Mouse (Mus musculus): ENCODE measurements around the gene Cdc42se1. TPM values are rescaled to one million over a fixed set of nuclear protein-coding genes. Genes with fewer than 3 reads are reported as not detected.

Cdc42se1 gene
- polyA plus RNA-seq (2016; fragmentation: Nextera tagmentation; extraction: Ambion mirVana) = 99.6 and 111 TPM in 2 replicates

GRCm38 (mm10) chr3:95228148-95228893, at the start of gene Cdc42se1:
Gene Cdc42se1 (plus strand): TSS chr3:95228732.
- Histone ChIP-seq H3K27me3 (ENCODE audit: insufficient read depth, poor library complexity, severe bottlenecking) (no peaks in the 10 kb centered on the region), H3K27ac (peak within 1 kb of the TSS; percentile 98), H3K4me1 (replicated peaks) (peaks cover 62% of the 10 kb centered on the region), H3K9me3 (no peaks in the 10 kb centered on the region), H3K4me3 (peak within 1 kb of the TSS; percentile 98), H3K36me3 (peaks cover 54% of the 10 kb centered on the region)
- under 1% methylated on average over 64 of the region's 64 CpGs for WGBS
- peak; percentile 91 for DNase-seq (ENCODE audit: low spot score)

- H3K4me1 ChIP-seq (replicated peaks) = peaks cover 3% of the 10 kb centered on the region
These were observed 49.6 kb upstream of the Cdc42se1 start for GRCm38 (mm10) chr3:95178948-95179347.

GRCm38 (mm10) chr3:95179890-95180289, 48.6 kb upstream of the Cdc42se1 start:
- H3K27me3 ChIP-seq (ENCODE audit: insufficient read depth, poor library complexity, severe bottlenecking) = peaks cover 7% of the 10 kb centered on the region
- no peaks in the 10 kb centered on the region for H3K9me3 ChIP-seq
- H3K36me3 ChIP-seq = peaks cover 33% of the 10 kb centered on the region
- no peak overlapping the region for H3K27ac ChIP-seq
- DNase-seq (ENCODE audit: low spot score) = no peak
- H3K4me3 ChIP-seq = no peak overlapping the region
- 77% methylated on average over 3 of the region's 3 CpGs for WGBS
- H3K4me1 ChIP-seq (replicated peaks) = no peaks in the 10 kb centered on the region

More at GRCm38 (mm10) chr3:95178948-95179347, 49.6 kb upstream of the Cdc42se1 start:
- no peak overlapping the region for H3K4me3 ChIP-seq
- no peak overlapping the region for H3K27ac ChIP-seq
- 87% methylated on average over 5 of the region's 5 CpGs for WGBS
- H3K9me3 ChIP-seq = no peaks in the 10 kb centered on the region
- DNase-seq (ENCODE audit: low spot score) = no peak
- peaks cover 24% of the 10 kb centered on the region for H3K36me3 ChIP-seq
- H3K27me3 ChIP-seq (ENCODE audit: insufficient read depth, poor library complexity, severe bottlenecking) = peaks cover 15% of the 10 kb centered on the region

DNA sequence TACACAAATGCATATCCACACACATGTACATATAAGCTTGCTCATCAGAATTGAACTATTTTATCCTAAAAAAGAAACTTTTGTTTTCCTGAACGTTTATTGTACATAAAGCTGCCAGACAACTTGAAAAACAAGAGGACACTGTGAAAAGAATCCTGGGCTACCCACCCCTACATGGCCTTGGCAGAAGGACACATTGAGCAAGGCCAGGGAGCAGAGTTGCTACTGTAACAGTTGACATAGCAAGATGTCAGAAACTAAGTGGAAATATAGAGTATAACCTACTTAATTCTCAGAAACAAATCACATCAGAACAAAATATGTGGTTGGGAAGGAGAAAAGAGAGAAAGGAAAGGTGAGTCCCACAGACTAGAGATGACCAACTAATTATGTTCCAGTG, 46.7 kb upstream of the Cdc42se1 start:
- no peaks in the 10 kb centered on the region for H3K27me3 ChIP-seq (ENCODE audit: insufficient read depth, poor library complexity, severe bottlenecking)
- H3K36me3 ChIP-seq = peaks cover 53% of the 10 kb centered on the region
- DNase-seq (ENCODE audit: low spot score) = no peak
- no peaks in the 10 kb centered on the region for H3K9me3 ChIP-seq
- H3K4me1 ChIP-seq (replicated peaks) = no peaks in the 10 kb centered on the region
- H3K27ac ChIP-seq = no peak overlapping the region
- H3K4me3 ChIP-seq = no peak overlapping the region
- 80% methylated on average over 1 of the region's 1 CpGs for WGBS

DNA sequence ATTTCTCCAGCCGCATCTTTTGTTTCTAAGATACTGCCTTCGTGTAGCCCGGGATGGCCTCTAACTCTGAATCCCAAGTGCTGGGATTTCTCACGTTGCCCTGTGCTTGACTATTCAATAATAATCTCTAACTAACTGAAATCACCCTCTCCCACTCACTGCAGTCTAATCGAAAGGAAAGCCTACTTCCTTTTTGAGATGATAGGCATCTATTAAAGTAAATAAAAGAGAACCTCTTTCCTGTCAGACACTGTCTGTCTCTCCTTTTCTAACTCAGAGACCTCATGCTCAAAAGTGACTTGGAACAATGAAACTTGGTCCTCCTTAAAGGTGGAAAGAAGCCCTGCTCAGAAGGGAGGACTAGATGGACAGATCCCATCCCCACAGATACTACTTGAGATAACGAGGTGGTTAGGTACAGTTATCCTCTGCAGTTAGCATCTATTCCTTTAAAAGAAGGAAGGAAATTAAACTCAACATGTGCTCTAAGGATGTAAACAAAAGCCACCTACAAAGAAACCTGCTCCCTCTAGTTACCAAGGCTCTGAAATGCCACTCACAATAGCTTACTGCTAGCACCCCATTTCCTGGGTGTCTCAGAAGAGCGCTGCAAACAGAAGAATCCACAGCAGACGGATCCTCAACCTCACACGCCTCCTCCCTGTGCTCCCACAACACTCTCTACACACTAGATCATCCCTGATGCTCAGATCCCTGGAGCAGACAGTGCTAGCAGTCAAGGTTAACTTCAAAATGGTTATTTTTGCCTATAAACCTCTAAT, 43.5 kb upstream of the Cdc42se1 start:
- Histone ChIP-seq H3K36me3 (peaks cover 84% of the 10 kb centered on the region), H3K4me3 (no peak overlapping the region), H3K4me1 (replicated peaks) (no peaks in the 10 kb centered on the region), H3K9me3 (no peaks in the 10 kb centered on the region), H3K27me3 (ENCODE audit: insufficient read depth, poor library complexity, severe bottlenecking) (no peaks in the 10 kb centered on the region), H3K27ac (no peak overlapping the region)
- no peak for DNase-seq (ENCODE audit: low spot score)
- WGBS = 91% methylated on average over 9 of the region's 9 CpGs

- no peak for DNase-seq (ENCODE audit: low spot score)
- no peak overlapping the region for H3K27ac ChIP-seq
- WGBS = 86% methylated on average over 2 of the region's 2 CpGs
These were observed 42.4 kb upstream of the Cdc42se1 start for GRCm38 (mm10) chr3:95186100-95186499.

DNA sequence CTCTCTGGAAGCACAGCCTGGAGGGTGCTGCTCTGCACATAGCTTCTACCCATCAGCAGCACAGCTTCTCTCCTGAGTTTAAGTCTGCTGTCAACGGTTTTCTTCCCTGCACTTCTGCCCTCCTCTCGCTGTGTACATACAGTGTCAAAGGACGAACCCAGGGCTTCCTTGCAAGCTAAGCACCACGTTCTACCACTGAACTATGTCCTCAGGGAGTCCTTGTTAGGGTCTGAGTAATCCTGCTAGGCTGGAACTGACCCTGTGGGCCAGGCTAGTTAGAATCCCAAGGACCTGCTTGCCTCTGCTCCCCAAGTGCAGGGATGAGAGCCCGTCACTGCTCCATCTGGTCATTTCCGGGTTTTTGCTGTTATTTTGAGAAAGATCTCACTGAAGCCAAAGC, 41.6 kb upstream of the Cdc42se1 start:
- no peak for DNase-seq (ENCODE audit: low spot score)
- no peaks in the 10 kb centered on the region for H3K4me1 ChIP-seq (replicated peaks)
- H3K27me3 ChIP-seq (ENCODE audit: insufficient read depth, poor library complexity, severe bottlenecking) = no peaks in the 10 kb centered on the region
- H3K36me3 ChIP-seq = peaks cover 92% of the 10 kb centered on the region
- 90% methylated on average over 6 of the region's 6 CpGs for WGBS
- no peaks in the 10 kb centered on the region for H3K9me3 ChIP-seq
- no peak overlapping the region for H3K4me3 ChIP-seq
- no peak overlapping the region for H3K27ac ChIP-seq

More at GRCm38 (mm10) chr3:95186100-95186499, 42.4 kb upstream of the Cdc42se1 start:
- H3K4me1 ChIP-seq (replicated peaks) = no peaks in the 10 kb centered on the region
- no peaks in the 10 kb centered on the region for H3K9me3 ChIP-seq
- H3K27me3 ChIP-seq (ENCODE audit: insufficient read depth, poor library complexity, severe bottlenecking) = no peaks in the 10 kb centered on the region
- H3K4me3 ChIP-seq = no peak overlapping the region
- H3K36me3 ChIP-seq = peaks cover 93% of the 10 kb centered on the region

DNA sequence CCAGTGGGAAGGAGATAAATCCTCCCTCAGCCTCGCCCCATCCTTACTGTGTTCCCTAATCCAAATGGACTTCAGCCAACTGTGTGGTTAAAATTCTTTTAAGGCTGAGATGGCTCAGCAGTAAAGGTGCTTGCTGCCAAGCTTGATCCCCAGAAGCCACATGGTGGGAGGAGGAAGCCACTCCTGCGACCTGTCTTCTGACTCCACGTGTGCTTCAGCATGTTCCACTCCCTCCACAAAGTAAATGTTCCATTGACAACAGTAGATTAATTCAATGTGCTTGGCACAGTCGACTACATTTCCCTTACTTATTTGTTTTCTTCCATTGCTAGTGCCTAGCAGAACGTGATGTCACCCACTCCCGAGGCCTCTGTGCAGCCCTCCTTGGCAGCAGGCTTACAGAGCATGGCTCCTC, 33.8 kb upstream of the Cdc42se1 start:
- WGBS = 91% methylated on average over 6 of the region's 6 CpGs
- Histone ChIP-seq H3K9me3 (no peaks in the 10 kb centered on the region), H3K4me3 (no peak overlapping the region), H3K36me3 (peaks cover 92% of the 10 kb centered on the region), H3K27ac (no peak overlapping the region), H3K4me1 (replicated peaks) (no peaks in the 10 kb centered on the region), H3K27me3 (ENCODE audit: insufficient read depth, poor library complexity, severe bottlenecking) (no peaks in the 10 kb centered on the region)
- no peak for DNase-seq (ENCODE audit: low spot score)

DNA sequence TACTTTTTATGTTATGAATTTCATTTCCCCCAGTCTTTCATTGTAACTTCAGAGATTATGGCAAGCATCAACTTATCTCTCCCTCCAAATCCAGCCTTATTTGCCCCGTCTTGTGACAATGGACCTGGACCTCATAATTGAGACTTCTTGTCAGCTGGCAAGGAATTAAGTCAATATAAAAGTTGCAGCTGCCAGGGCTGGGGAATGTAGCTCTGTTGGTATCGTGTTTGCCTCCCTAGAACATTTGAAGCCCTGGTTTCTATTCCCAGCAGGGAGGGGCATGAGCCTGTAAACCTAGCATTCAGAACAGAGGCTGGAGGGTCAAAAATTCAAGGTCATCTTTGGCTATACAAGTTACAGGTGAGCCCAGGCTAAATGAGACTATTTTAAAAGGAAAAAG, 32.8 kb upstream of the Cdc42se1 start:
- Histone ChIP-seq H3K27me3 (ENCODE audit: insufficient read depth, poor library complexity, severe bottlenecking) (no peaks in the 10 kb centered on the region), H3K9me3 (no peaks in the 10 kb centered on the region), H3K4me3 (no peak overlapping the region), H3K27ac (no peak overlapping the region), H3K36me3 (peaks cover 90% of the 10 kb centered on the region), H3K4me1 (replicated peaks) (no peaks in the 10 kb centered on the region)
- WGBS = 92% methylated on average over 2 of the region's 2 CpGs
- DNase-seq (ENCODE audit: low spot score) = no peak

DNA sequence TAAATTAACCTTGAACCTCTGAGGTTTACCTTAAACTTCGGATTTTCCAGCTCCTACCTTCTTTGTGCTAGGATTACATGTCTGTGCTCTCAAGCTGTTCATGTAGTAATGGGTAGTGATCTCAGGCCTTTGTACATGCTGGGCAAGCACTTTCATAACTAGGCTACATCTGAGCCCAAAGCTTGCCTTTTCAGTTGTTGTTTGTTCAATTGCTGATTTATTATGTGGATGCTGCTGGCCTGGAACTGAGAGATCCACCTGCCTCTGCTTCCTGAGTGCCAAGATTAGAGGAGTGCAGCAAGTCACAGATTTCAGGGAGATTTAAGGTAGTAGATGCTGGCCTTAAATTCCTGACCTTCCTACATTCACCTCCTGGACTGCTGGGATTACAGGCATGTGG, 29.4 kb upstream of the Cdc42se1 start:
- Histone ChIP-seq H3K36me3 (peaks cover 96% of the 10 kb centered on the region), H3K27me3 (ENCODE audit: insufficient read depth, poor library complexity, severe bottlenecking) (no peaks in the 10 kb centered on the region), H3K27ac (no peak overlapping the region), H3K4me1 (replicated peaks) (no peaks in the 10 kb centered on the region), H3K4me3 (no peak overlapping the region), H3K9me3 (no peaks in the 10 kb centered on the region)
- 80% methylated on average over 1 of the region's 1 CpGs for WGBS
- no peak for DNase-seq (ENCODE audit: low spot score)

- 86% methylated on average over 7 of the region's 7 CpGs for WGBS
- no peaks in the 10 kb centered on the region for H3K27me3 ChIP-seq (ENCODE audit: insufficient read depth, poor library complexity, severe bottlenecking)
- DNase-seq (ENCODE audit: low spot score) = no peak
- no peak overlapping the region for H3K4me3 ChIP-seq
- H3K9me3 ChIP-seq = no peaks in the 10 kb centered on the region
- no peaks in the 10 kb centered on the region for H3K4me1 ChIP-seq (replicated peaks)
- no peak overlapping the region for H3K27ac ChIP-seq
- peaks cover 96% of the 10 kb centered on the region for H3K36me3 ChIP-seq
These were observed 28.4 kb upstream of the Cdc42se1 start for GRCm38 (mm10) chr3:95200132-95200531.

DNA sequence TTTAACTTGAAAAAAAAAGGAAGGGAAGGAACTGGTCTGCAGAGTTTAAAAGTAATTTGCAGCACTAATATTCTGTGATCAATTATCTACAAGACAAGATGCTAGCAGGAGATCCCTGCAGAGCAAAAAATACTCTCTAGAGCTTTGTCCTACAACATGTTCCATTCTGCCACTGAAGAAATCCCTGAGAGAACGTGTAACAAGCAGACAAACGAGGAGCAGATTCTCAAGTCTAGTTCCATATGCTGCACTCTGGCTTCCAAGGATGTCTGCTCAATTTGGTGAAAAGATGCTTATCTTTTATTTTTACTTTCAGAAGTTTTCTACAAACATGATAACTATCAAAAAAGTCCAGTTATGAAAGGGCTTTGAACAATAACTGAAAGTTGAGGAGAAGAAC, 28.0 kb upstream of the Cdc42se1 start:
- Histone ChIP-seq H3K4me1 (replicated peaks) (no peaks in the 10 kb centered on the region), H3K4me3 (no peak overlapping the region), H3K36me3 (peaks cover 96% of the 10 kb centered on the region), H3K27ac (no peak overlapping the region), H3K27me3 (ENCODE audit: insufficient read depth, poor library complexity, severe bottlenecking) (no peaks in the 10 kb centered on the region), H3K9me3 (no peaks in the 10 kb centered on the region)
- WGBS = 86% methylated on average over 2 of the region's 2 CpGs
- DNase-seq (ENCODE audit: low spot score) = no peak

GRCm38 (mm10) chr3:95203880-95204279, 24.7 kb upstream of the Cdc42se1 start:
- H3K27ac ChIP-seq = no peak overlapping the region
- H3K27me3 ChIP-seq (ENCODE audit: insufficient read depth, poor library complexity, severe bottlenecking) = no peaks in the 10 kb centered on the region
- no peak for DNase-seq (ENCODE audit: low spot score)
- WGBS = 93% methylated on average over 6 of the region's 6 CpGs
- H3K9me3 ChIP-seq = no peaks in the 10 kb centered on the region
- H3K36me3 ChIP-seq = peaks cover 93% of the 10 kb centered on the region
- H3K4me1 ChIP-seq (replicated peaks) = no peaks in the 10 kb centered on the region
- no peak overlapping the region for H3K4me3 ChIP-seq
